Mouse (Mus musculus) lung, postnatal 0 days (tissue): ENCODE results near the gene Pde8b.

Experiments
- CTCF ChIP-seq: IDR thresholded peaks from 2 replicates; pipeline ENCODE4 v1.5.1; 2016; ENCODE audit warnings: antibody characterized with exemption, mild to moderate bottlenecking
- EP300 ChIP-seq: IDR thresholded peaks from 2 replicates; pipeline ENCODE4 v1.6.1; 2016; ENCODE audit warnings: antibody characterized with exemption, mild to moderate bottlenecking, control low read depth

DNA sequence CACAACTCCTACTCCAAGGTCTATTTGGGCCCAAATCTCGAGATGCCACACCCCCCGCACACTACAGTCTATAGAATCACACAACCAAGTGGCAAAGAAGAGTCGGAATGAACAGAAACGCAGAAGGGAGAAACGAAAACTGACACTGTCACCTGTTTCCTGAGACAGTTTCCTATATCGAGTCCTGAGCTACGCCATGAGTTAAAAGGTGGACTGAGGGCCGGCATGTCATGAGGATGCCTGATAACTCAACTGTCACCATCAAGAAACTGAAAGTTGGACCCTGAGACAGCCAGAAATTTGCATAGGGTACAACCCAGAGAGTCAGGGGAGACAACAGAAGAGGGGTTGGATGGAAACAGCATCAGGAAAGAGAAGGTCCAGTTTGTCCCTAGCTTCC is 148.8 kb downstream of the Pde8b start:
- no peak for TF ChIP-seq CTCF
- TF ChIP-seq EP300, result no peak
